Mouse (Mus musculus) MEL (cell line): ENCODE measurements at regions not wholly inside any gene's neighbourhood (a gene's known extent, or its start where the extent isn't known, plus 50 kb on each side); places are given as distances from the start of the nearest gene placed in this dataset.
A peak's percentile ranks its signal among the peaks of the same experiment; 100 is the strongest.

Experiments used
- DNase-seq: peaks from one replicate; pipeline ENCODE4 v3.0.0; 2011; ENCODE audit warnings: low read depth, low spot score
- H3K27ac ChIP-seq: 2 replicates; pipeline ENCODE4 v1.5.1; 2012; ENCODE audit warnings: low read depth, mild to moderate bottlenecking, control low read depth, low read length, moderate library complexity; ENCODE audit not compliant: control insufficient read depth
- H3K27me3 ChIP-seq, 2 experiments: fragments of 150-350 bp in 1 of 2; sonication (generic) in 1 of 2; 2 replicates each; pipeline ENCODE4 v1.6.1; 2012; ENCODE audit warnings: low read length in 2 of 2, mild to moderate bottlenecking in 2 of 2, improper control_type of control experiment in 1 of 2, moderate library complexity in 1 of 2; ENCODE audit not compliant: insufficient read depth in 2 of 2, control insufficient read depth in 1 of 2
- H3K36me3 ChIP-seq, 2 experiments: 2 replicates each; pipeline ENCODE4 v1.6.1; 2012 to 2014; ENCODE audit warnings: low read length in 2 of 2, improper control_type of control experiment in 1 of 2, inconsistent platforms in 1 of 2, mild to moderate bottlenecking in 1 of 2; ENCODE audit not compliant: insufficient read depth in 2 of 2, control insufficient read depth in 1 of 2
- H3K4me1 ChIP-seq, 2 experiments: fragments of 150-350 bp in 1 of 2; sonication (generic) in 1 of 2; 2 replicates each; pipeline ENCODE4 v1.6.1; 2012; ENCODE audit warnings: low read length in 2 of 2, improper control_type of control experiment in 1 of 2, mild to moderate bottlenecking in 1 of 2; ENCODE audit not compliant: insufficient read depth in 2 of 2, control insufficient read depth in 1 of 2
- H3K4me3 ChIP-seq, 2 experiments: fragments of 150-350 bp in 1 of 2; sonication (generic) in 1 of 2; 2 replicates each; pipeline ENCODE4 v1.5.1; 2012; ENCODE audit warnings: low read depth in 2 of 2, low read length in 2 of 2, mild to moderate bottlenecking in 2 of 2, moderate library complexity in 2 of 2, control low read depth in 1 of 2, improper control_type of control experiment in 1 of 2; ENCODE audit not compliant: control insufficient read depth in 1 of 2, insufficient read depth in 1 of 2
- H3K79me2 ChIP-seq: 2 replicates; pipeline ENCODE4 v1.6.1; 2012; ENCODE audit warnings: mild to moderate bottlenecking, low read length, moderate library complexity; ENCODE audit not compliant: control insufficient read depth, poor library complexity, insufficient read depth
- H3K9ac ChIP-seq: 2 replicates; pipeline ENCODE4 v1.6.1; 2012; ENCODE audit warnings: low read depth, mild to moderate bottlenecking, control low read depth, low read length, moderate library complexity; ENCODE audit not compliant: control insufficient read depth, poor library complexity, severe bottlenecking
- H3K9me3 ChIP-seq: fragments of 150-350 bp; sonication (generic); replicated peaks from 2 replicates; pipeline ENCODE4 v1.6.1; 2012; ENCODE audit warnings: mild to moderate bottlenecking, low read length, improper control_type of control experiment, moderate library complexity; ENCODE audit not compliant: insufficient read depth
- BHLHE40 ChIP-seq: IDR thresholded peaks from 2 replicates; pipeline ENCODE4 v1.6.1; 2012; ENCODE audit warnings: low read depth, mild to moderate bottlenecking, inconsistent platforms, low read length, improper control_type of control experiment, borderline replicate concordance
- CHD1 ChIP-seq: IDR thresholded peaks from 2 replicates; pipeline ENCODE4 v1.6.1; 2012; ENCODE audit warnings: low read depth, mild to moderate bottlenecking, inconsistent platforms, low read length, improper control_type of control experiment
- CHD2 ChIP-seq: IDR thresholded peaks from 2 replicates; pipeline ENCODE4 v1.6.1; 2011; ENCODE audit warnings: low read length, improper control_type of control experiment
- CTCF ChIP-seq, 3 experiments: IDR thresholded peaks in 2 of 3; conservative IDR thresholded peaks in 1 of 3; 2 replicates each; pipeline ENCODE4 v1.5.1; 2011 to 2012; ENCODE audit warnings: low read length in 3 of 3, low read depth in 2 of 3, mild to moderate bottlenecking in 2 of 3, improper control_type of control experiment in 1 of 3, inconsistent platforms in 1 of 3, mixed read lengths in 1 of 3, moderate library complexity in 1 of 3; ENCODE audit not compliant: control insufficient read depth in 1 of 3, insufficient read depth in 1 of 3, poor library complexity in 1 of 3, severe bottlenecking in 1 of 3
- EP300 ChIP-seq, 2 experiments: IDR thresholded peaks; 2 replicates each; pipeline ENCODE4 v1.6.1; 2011; ENCODE audit warnings: improper control_type of control experiment in 2 of 2, low read length in 2 of 2, low read depth in 1 of 2, mild to moderate bottlenecking in 1 of 2
- ETS1 ChIP-seq: IDR thresholded peaks from 2 replicates; pipeline ENCODE4 v1.6.1; 2012; ENCODE audit warnings: low read depth, mild to moderate bottlenecking, inconsistent platforms, low read length, improper control_type of control experiment, moderate library complexity
- GABPA ChIP-seq: IDR thresholded peaks from 2 replicates; pipeline ENCODE4 v1.6.1; 2012; ENCODE audit warnings: low read depth, mild to moderate bottlenecking, inconsistent platforms, low read length, improper control_type of control experiment, moderate library complexity
- GATA1 ChIP-seq: IDR thresholded peaks from 2 replicates; pipeline ENCODE4 v1.6.1; 2011; ENCODE audit warnings: low read depth, low read length, improper control_type of control experiment
- HCFC1 ChIP-seq: IDR thresholded peaks from 2 replicates; pipeline ENCODE4 v1.6.1; 2012; ENCODE audit warnings: low read depth, mild to moderate bottlenecking, inconsistent platforms, low read length, improper control_type of control experiment, moderate library complexity
- JUND ChIP-seq: IDR thresholded peaks from 2 replicates; pipeline ENCODE4 v1.6.1; 2011; ENCODE audit warnings: low read depth, mild to moderate bottlenecking, improper control_type of control experiment, low read length
- KAT2A ChIP-seq: conservative IDR thresholded peaks from 2 replicates; pipeline ENCODE4 v1.6.1; 2012; ENCODE audit warnings: low read depth, low read length, improper control_type of control experiment, inconsistent platforms
- MAX ChIP-seq: IDR thresholded peaks from 2 replicates; pipeline ENCODE4 v1.6.1; 2011; ENCODE audit warnings: low read length, improper control_type of control experiment
- MEF2A ChIP-seq: IDR thresholded peaks from 2 replicates; pipeline ENCODE4 v1.6.1; 2014; ENCODE audit warnings: low read depth, mild to moderate bottlenecking, inconsistent platforms, low read length, improper control_type of control experiment; ENCODE audit not compliant: poor library complexity, insufficient replicate concordance, severe bottlenecking; ENCODE audit errors: extremely low read depth
- MXI1 ChIP-seq: IDR thresholded peaks from 2 replicates; pipeline ENCODE4 v1.6.1; 2011; ENCODE audit warnings: mild to moderate bottlenecking, low read depth, low read length, improper control_type of control experiment
- MYB ChIP-seq: IDR thresholded peaks from 2 replicates; pipeline ENCODE4 v1.6.1; 2011; ENCODE audit warnings: mild to moderate bottlenecking, low read depth, low read length, improper control_type of control experiment
- MYC ChIP-seq: IDR thresholded peaks from 2 replicates; pipeline ENCODE4 v1.6.1; 2011; ENCODE audit warnings: low read depth, mild to moderate bottlenecking, low read length, improper control_type of control experiment, moderate library complexity
- POLR2A ChIP-seq, 2 experiments: IDR thresholded peaks; 2 replicates each; pipeline ENCODE4 v1.6.1; 2011 to 2012; ENCODE audit warnings: low read length in 2 of 2, mild to moderate bottlenecking in 2 of 2, control low read depth in 1 of 2, improper control_type of control experiment in 1 of 2, low read depth in 1 of 2, moderate library complexity in 1 of 2; ENCODE audit not compliant: control insufficient read depth in 1 of 2, insufficient read depth in 1 of 2, poor library complexity in 1 of 2
- POLR2AphosphoS5 ChIP-seq: IDR thresholded peaks from 2 replicates; pipeline ENCODE4 v1.6.1; 2012; ENCODE audit warnings: low read depth, borderline replicate concordance, mild to moderate bottlenecking, inconsistent platforms, low read length, moderate library complexity, mixed read lengths
- RAD21 ChIP-seq: IDR thresholded peaks from 2 replicates; pipeline ENCODE4 v1.6.1; 2011; ENCODE audit warnings: mild to moderate bottlenecking, low read depth, low read length, improper control_type of control experiment
- RCOR1 ChIP-seq: IDR thresholded peaks from 2 replicates; pipeline ENCODE4 v1.6.1; 2012; ENCODE audit warnings: low read depth, mild to moderate bottlenecking, inconsistent platforms, low read length, improper control_type of control experiment
- SIN3A ChIP-seq: IDR thresholded peaks from 2 replicates; pipeline ENCODE4 v1.6.1; 2012; ENCODE audit warnings: low read length, improper control_type of control experiment, inconsistent platforms
- SMC3 ChIP-seq: IDR thresholded peaks from 2 replicates; pipeline ENCODE4 v1.6.1; 2011; ENCODE audit warnings: low read depth, low read length, improper control_type of control experiment
- TAL1 ChIP-seq: IDR thresholded peaks from 2 replicates; pipeline ENCODE4 v1.6.1; 2012; ENCODE audit warnings: mild to moderate bottlenecking, inconsistent platforms, low read length, moderate library complexity, mixed read lengths
- TBP ChIP-seq: IDR thresholded peaks from 2 replicates; pipeline ENCODE4 v1.8.0; 2011; ENCODE audit warnings: low read depth, low read length, improper control_type of control experiment
- TCF12 ChIP-seq: IDR thresholded peaks from 2 replicates; pipeline ENCODE4 v1.6.1; 2014; ENCODE audit warnings: low read depth, mild to moderate bottlenecking, inconsistent platforms, low read length, improper control_type of control experiment, moderate library complexity
- UBTF ChIP-seq: IDR thresholded peaks from 2 replicates; pipeline ENCODE4 v1.6.1; 2012; ENCODE audit warnings: low read depth, mild to moderate bottlenecking, inconsistent platforms, low read length, improper control_type of control experiment, moderate library complexity, borderline replicate concordance; ENCODE audit not compliant: insufficient read depth
- USF1 ChIP-seq: IDR thresholded peaks from 2 replicates; pipeline ENCODE4 v1.6.1; 2014; ENCODE audit warnings: low read depth, mild to moderate bottlenecking, inconsistent platforms, low read length, improper control_type of control experiment, moderate library complexity
- ZC3H11A ChIP-seq: IDR thresholded peaks from 2 replicates; pipeline ENCODE4 v1.6.1; 2012; ENCODE audit warnings: low read depth, mild to moderate bottlenecking, inconsistent platforms, low read length, improper control_type of control experiment
- ZKSCAN1 ChIP-seq: IDR thresholded peaks from 2 replicates; pipeline ENCODE4 v1.6.1; 2012; ENCODE audit warnings: low read depth, mild to moderate bottlenecking, inconsistent platforms, low read length, improper control_type of control experiment, moderate library complexity
- ZMIZ1 ChIP-seq: IDR thresholded peaks from 2 replicates; pipeline ENCODE4 v1.6.1; 2012; ENCODE audit warnings: low read depth, mild to moderate bottlenecking, inconsistent platforms, low read length, improper control_type of control experiment, moderate library complexity

GRCm38 (mm10) chr11:19189778-19190177 lies 171.0 kb upstream of the Meis1 start:
- Histone ChIP-seq H3K36me3 (peaks cover 0 to 22% of the 10 kb centered on the region in 2 experiments; a peak in 3 of 4 replicates), H3K4me1 (peaks cover 11 to 13% of the 10 kb centered on the region in 2 experiments), H3K79me2 (no peaks in the 10 kb centered on the region), H3K9ac (no peak overlapping the region), H3K9me3 (no peaks in the 10 kb centered on the region), H3K4me3 (no peak overlapping the region), H3K27ac (no peak overlapping the region), H3K27me3 (no peaks in the 10 kb centered on the region)
- TF ChIP-seq KAT2A = no peak
- TF ChIP-seq RCOR1 = 0 out of 2 replicates have a peak, but pooled peaks have one; percentile 25
- TF ChIP-seq MXI1 = peak; percentile 24; the same call in 1 of the 2 replicates
- TF ChIP-seq JUND = no peak
- no peak for TF ChIP-seq ZKSCAN1
- peak; percentile 86; the same call in 1 of the 2 replicates for TF ChIP-seq MEF2A
- no peak for TF ChIP-seq SMC3
- TF ChIP-seq GATA1 = 0 out of 2 replicates have a peak, but pooled peaks have one; percentile 18
- no peak; a peak in 1 of 4 replicates for TF ChIP-seq POLR2A (IDR thresholded peaks at IDR 0.05; ENCODE audit: control insufficient read depth in 1 of 2, insufficient read depth in 1 of 2, low read depth in 1 of 2, low read length in 2 of 2, poor library complexity in 1 of 2)
- TF ChIP-seq EP300 (IDR thresholded peaks at IDR 0.05; ENCODE audit: low read depth in 1 of 2, low read length in 2 of 2) = peak; percentile 13 to 62; a peak in 3 of 4 replicates
- TF ChIP-seq TCF12 = peak; percentile 66
- 0 out of 2 replicates have a peak, but pooled peaks have one; percentile 15 for TF ChIP-seq USF1
- TF ChIP-seq ZC3H11A = no peak
- TF ChIP-seq ETS1 = peak; percentile 66
- peak; percentile 39 for TF ChIP-seq SIN3A
- DNase-seq = peak; percentile 60

GRCm38 (mm10) chr11:19194464-19194863 lies 175.7 kb upstream of the Meis1 start:
- no peaks in the 10 kb centered on the region for H3K9me3 ChIP-seq
- no peak overlapping the region for H3K9ac ChIP-seq
- H3K4me3 ChIP-seq = no peak overlapping the region
- peaks cover 2 to 20% of the 10 kb centered on the region in 2 experiments; a peak in 3 of 4 replicates for H3K36me3 ChIP-seq
- no peaks in the 10 kb centered on the region for H3K27me3 ChIP-seq
- DNase-seq = peak; percentile 30
- no peaks in the 10 kb centered on the region for H3K79me2 ChIP-seq
- H3K27ac ChIP-seq = no peak overlapping the region
- peaks cover 11 to 13% of the 10 kb centered on the region in 2 experiments for H3K4me1 ChIP-seq
- TF ChIP-seq TAL1 = no peak
- TF ChIP-seq ZMIZ1 = no peak
- TF ChIP-seq BHLHE40 = 0 out of 2 replicates have a peak, but pooled peaks have one; percentile 12
- TF ChIP-seq RCOR1 = no peak; the same call in 1 of the 2 replicates
- TF ChIP-seq UBTF = no peak
- no peak for TF ChIP-seq MAX
- TF ChIP-seq HCFC1 = no peak
- TF ChIP-seq MYC = no peak
- no peak for TF ChIP-seq SMC3
- no peak for TF ChIP-seq MXI1
- peak in 1 of 2 experiments; percentile 71; a peak in 2 of 4 replicates for TF ChIP-seq EP300 (IDR thresholded peaks at IDR 0.05; ENCODE audit: low read depth in 1 of 2, low read length in 2 of 2)
- no peak for TF ChIP-seq POLR2A (IDR thresholded peaks at IDR 0.05; ENCODE audit: control insufficient read depth in 1 of 2, insufficient read depth in 1 of 2, low read depth in 1 of 2, low read length in 2 of 2, poor library complexity in 1 of 2)
- TF ChIP-seq CHD1 = no peak
- TF ChIP-seq ZKSCAN1 = no peak
- no peak for TF ChIP-seq TBP
- no peak for TF ChIP-seq CTCF (IDR thresholded peaks at IDR 0.05 in 2 of 3, conservative IDR thresholded peaks at IDR 0.05 in 1 of 3; ENCODE audit: control insufficient read depth in 1 of 3, insufficient read depth in 1 of 3, low read depth in 2 of 3, low read length in 3 of 3, poor library complexity in 1 of 3, severe bottlenecking in 1 of 3)
- no peak for TF ChIP-seq USF1
- no peak for TF ChIP-seq GABPA
- TF ChIP-seq CHD2 = no peak
- no peak for TF ChIP-seq KAT2A
- no peak for TF ChIP-seq RAD21
- TF ChIP-seq JUND = no peak
- TF ChIP-seq POLR2AphosphoS5 = no peak
- no peak for TF ChIP-seq SIN3A
- TF ChIP-seq MEF2A = no peak
- no peak for TF ChIP-seq MYB
- peak; percentile 57 for TF ChIP-seq ETS1
